Mouse (Mus musculus): Measurements from ENCODE around the gene Ttll8.

Ttll8 gene

GRCm38 (mm10) chr15:88859206-88859970, 94.8 kb downstream of the Ttll8 start:
- no peak for DNase-seq

GRCm38 (mm10) chr15:88858707-88859106, 95.5 kb downstream of the Ttll8 start:
- DNase-seq = no peak

GRCm38 (mm10) chr15:88858141-88858541, 96.1 kb downstream of the Ttll8 start:
- DNase-seq = peak; percentile 35

- DNase-seq = no peak
These were observed 96.9 kb downstream of the Ttll8 start for GRCm38 (mm10) chr15:88857361-88857760.

DNA sequence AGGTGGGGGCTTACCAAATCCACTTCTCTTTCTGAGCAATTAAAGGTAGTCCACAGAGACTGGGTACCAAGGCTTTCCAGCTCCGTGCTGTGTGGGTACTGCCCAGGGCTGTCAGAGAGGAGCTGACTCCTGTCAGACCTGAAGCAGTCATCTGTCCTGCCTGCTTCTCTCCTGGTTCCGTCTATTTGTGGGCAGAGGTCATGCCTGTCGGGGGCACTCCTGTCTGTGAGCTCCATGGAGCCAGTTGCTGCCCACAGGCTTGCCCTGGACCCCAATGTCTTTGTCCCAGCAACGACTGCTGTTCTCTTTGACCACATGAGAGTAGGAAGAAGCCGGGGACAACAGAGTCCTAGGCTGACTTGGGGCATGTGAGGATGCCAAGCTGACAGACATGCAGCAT, 97.6 kb downstream of the Ttll8 start:
- no peak for DNase-seq

- peak; percentile 25 for DNase-seq
These were observed 98.3 kb downstream of the Ttll8 start for GRCm38 (mm10) chr15:88855896-88856417.

- DNase-seq = peak; percentile 55
These were observed 99.0 kb downstream of the Ttll8 start for GRCm38 (mm10) chr15:88854969-88855830.

DNA sequence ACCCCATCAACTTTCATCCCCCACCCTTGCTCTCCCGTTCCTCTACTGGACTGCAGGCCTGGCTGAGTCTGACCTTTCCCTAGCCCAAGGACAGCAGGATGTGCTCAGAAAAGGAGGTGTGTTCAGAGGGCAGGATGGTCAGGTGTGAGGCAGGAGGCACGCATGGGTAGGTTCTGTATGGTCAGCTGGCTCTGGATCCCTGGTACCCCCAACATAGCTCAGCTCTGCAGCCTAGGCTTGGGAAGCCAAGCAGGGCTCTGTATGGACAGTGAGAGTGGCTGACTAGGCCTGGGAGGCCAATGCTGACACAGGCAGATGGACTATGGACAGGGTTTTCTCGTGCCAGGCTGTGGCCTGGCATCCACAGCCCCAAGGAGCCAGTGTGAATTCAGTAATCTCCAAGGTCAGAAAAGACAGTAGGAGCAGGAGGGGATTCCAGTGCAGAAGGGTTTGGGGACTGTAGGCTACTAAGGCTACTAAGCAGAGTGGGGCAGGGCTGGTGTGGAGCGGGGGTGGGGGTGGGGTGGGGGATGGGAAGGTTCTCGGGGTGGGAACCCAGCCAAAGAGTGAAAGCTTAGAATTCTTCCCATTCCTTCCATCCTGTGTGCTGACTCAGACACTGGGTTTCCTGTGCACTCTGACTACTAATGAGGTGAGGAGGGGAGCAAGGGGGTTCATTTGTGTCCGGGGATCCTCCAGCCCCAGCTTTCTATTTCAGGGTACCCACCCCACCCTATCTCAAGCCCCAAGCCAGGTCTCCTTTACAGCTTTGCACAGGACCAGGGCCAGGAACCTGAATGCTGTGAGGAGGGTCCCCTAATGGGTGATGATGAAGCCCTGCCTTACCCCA, 99.9 kb downstream of the Ttll8 start:
- peak; percentile 89 for DNase-seq

DNA sequence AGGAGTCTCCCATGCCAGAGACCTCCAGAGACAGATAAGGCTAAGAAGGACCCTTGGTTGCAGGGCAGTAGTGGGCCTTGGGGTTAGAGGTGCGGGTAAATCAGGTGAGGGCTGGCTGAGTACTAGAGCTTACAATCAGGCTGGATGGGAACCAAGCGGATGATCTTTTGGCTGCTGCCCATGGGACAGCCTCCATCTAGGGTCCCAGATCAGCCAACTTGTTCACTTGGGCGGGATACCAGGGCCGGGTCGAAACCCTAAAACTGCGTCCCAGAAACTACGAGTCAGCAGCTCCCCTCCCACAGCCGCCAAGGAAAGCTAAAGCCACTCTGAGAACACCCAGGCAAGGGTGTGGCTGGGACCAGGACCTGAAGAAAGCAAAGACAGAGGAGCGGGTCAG, 101.1 kb downstream of the Ttll8 start:
- DNase-seq = no peak

DNA sequence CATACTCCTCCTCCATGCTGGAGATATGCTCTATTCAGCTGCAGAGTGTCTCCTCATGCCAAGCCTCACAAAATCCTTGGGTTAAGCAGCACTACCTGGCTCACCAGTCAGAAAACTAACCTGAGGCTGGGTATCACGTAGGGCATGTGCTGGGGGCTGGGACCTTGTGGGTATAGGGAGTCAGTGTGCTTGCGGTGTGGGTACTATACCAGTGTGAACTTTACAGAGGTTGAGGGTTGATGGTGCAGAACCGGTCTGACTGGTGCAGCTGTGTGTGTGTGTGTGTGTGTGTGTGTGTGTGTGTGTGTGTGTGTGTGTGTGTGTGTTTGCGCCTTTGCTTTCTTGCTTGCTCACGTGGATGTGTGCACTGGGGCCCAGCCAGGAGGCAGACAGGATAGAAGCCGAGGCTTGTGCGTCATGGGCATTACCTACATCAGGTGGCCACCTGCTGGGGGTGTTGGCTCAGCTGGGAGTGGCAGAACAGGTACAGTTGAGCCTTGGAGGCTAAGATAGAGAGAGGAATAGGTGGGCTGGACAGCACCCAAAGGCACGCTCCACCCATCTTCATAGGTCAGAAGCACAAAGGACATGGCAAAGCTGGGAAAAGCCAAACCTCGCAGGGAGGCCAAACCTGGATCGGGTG, 102.6 kb downstream of the Ttll8 start:
- DNase-seq = peak; percentile 89

DNA sequence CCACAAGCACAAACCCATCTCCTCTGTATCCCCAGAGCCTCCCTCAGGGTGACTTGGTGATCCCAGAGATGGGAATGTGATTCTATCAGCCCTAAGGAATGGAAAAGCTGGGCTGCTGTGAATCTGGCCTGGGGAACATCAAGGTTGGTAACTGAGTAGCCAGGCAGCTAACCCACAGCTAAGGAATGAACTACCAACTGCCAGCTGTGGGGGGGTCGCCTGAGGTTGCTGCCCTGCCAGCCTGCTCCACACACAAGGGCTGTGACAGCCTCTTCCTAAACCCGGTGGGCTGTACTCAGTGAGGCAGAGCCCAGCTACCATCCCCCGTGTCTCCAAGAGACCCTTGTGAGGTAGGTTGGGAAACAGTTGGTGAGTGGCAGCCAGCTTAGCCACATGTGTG, 103.1 kb downstream of the Ttll8 start:
- DNase-seq = peak; percentile 81

GRCm38 (mm10) chr15:88850146-88850826, 103.9 kb downstream of the Ttll8 start:
- peak; percentile 93 for DNase-seq

- DNase-seq = no peak
These were observed 104.6 kb downstream of the Ttll8 start for GRCm38 (mm10) chr15:88849621-88850020.

DNA sequence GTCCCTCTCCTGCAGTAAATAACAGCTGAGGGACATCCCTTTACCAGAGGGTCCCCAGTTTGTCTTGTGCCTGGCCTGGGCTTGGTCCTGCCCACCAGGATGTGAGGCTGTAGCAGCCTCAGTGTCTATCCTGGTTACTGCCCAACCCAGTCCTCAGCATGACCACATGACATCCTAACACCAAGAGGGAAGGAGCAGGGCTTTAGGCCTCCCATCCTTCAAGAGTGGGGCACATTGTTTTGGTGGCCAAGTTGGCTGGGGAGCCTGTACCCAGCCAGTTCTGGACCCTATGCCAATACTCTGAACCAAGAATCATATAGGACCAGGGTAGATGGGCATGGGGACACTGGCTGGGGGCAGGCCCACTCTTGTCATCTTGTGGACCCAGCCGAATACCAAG, 105.6 kb downstream of the Ttll8 start:
- no peak for DNase-seq

- no peak for DNase-seq
These were observed 109.3 kb downstream of the Ttll8 start for GRCm38 (mm10) chr15:88844966-88845365.

GRCm38 (mm10) chr15:88843486-88844097, 110.6 kb downstream of the Ttll8 start:
- no peak for DNase-seq

DNA sequence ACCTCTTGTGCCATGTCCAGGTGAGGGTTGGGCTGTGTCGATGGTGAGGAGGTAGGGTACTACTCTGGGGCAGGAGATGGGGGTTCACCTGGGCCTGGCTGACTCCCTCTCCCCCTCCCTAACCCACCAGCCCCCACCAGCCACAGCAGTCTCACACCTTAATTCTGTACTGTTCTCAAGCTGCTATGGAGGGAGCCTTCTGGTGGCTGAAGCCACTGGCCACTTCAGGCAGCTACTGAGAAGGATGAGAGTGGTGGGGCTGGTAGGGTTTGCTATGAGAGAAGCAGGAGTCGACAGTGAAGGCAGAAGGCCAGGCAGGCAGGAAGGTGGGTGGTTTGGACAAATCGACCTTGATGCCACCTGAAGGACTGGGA, 111.9 kb downstream of the Ttll8 start:
- DNase-seq = no peak

- DNase-seq = no peak
These were observed 112.5 kb downstream of the Ttll8 start for GRCm38 (mm10) chr15:88841580-88842299.

DNA sequence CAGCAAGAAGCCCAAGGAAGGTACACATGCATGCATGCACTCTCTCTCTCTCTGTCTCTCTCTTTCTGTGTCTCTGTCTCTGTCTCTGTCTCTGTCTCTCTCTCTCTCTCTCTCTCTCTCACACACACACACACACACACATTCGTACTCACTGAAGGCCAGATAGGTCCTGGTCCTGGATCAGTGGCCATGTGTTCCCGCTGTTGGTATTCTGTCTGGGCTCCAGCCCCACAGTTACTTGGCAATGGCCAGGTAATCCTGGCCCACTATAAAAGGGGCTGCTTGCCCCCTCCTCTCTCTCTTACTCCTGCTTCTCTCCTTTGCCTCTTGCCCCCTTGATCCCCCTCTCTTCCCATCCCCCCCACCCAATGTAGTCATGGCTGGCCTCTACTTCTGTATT, 113.1 kb downstream of the Ttll8 start:
- DNase-seq = no peak

Measured in kidney, postnatal 14 days (tissue).